Comparison of ENCODE assay signal across 8 mouse cellular contexts in genomic region chr12:112830570-112830969, GRCm38 (mm10). TPM values are rescaled to one million over a fixed set of nuclear protein-coding genes. Genes with fewer than 3 reads are reported as not detected.
DNase-seq lines count a peak whose midpoint lies in the region; ATAC-seq and TF ChIP-seq lines count a peak whose summit lies in the region.

No protein-coding gene starts in this region.

- ATAC-seq in heart, embryonic 15.5 days (replicated peaks; ENCODE audit: insufficient number of reproducible peaks, insufficient read depth, low FRiP score, low read depth): no peak
- ATAC-seq in hindbrain, embryonic 14.5 days (ENCODE audit: low FRiP score): no peak
- no peak for ATAC-seq in midbrain, embryonic 13.5 days

- peaks cover 19% of the 10 kb centered on the region for H3K36me3 ChIP-seq in heart, embryonic 15.5 days
- H3K36me3 ChIP-seq in hindbrain, embryonic 14.5 days (replicated peaks; ENCODE audit: control insufficient read depth, insufficient read depth): peaks cover 26% of the 10 kb centered on the region
- H3K36me3 ChIP-seq in midbrain, embryonic 13.5 days: peaks cover 36% of the 10 kb centered on the region

- no peak for TF ChIP-seq CTCF in bone marrow, adult 2 months (IDR thresholded peaks at IDR 0.05; ENCODE audit: control insufficient read depth, insufficient read depth, low read length)

- no peak for DNase-seq in heart, adult 9 months (ENCODE audit: low spot score in 2 of 2)
- DNase-seq in hindbrain, embryonic 14.5 days (ENCODE audit: low spot score): no peak
- no peak for DNase-seq in spleen, postnatal 36 days (ENCODE audit: low spot score in 2 of 2)
- no peak for DNase-seq in layer of hippocampus, adult 9-11 months
- DNase-seq in cerebellum, adult 18-20 months: no peak

- H3K4me3 ChIP-seq in heart, embryonic 15.5 days: peak overlapping the region; percentile 86
- peak overlapping the region; percentile 36 for H3K4me3 ChIP-seq in bone marrow, adult 2 months (replicated peaks; ENCODE audit: control insufficient read depth, low read depth, low read length)
- H3K4me3 ChIP-seq in hindbrain, embryonic 14.5 days (replicated peaks; ENCODE audit: low read length): peak overlapping the region; percentile 64
- H3K4me3 ChIP-seq in midbrain, embryonic 13.5 days (replicated peaks): peak overlapping the region; percentile 94

- peaks cover 37% of the 10 kb centered on the region for H3K4me1 ChIP-seq in heart, embryonic 15.5 days (replicated peaks)
- peaks cover 6% of the 10 kb centered on the region for H3K4me1 ChIP-seq in bone marrow, adult 2 months (ENCODE audit: control insufficient read depth, insufficient read depth, low read length)
- peaks cover 37% of the 10 kb centered on the region for H3K4me1 ChIP-seq in hindbrain, embryonic 14.5 days (replicated peaks; ENCODE audit: control insufficient read depth, insufficient read depth, low read length)
- peaks cover 46% of the 10 kb centered on the region for H3K4me1 ChIP-seq in midbrain, embryonic 13.5 days (replicated peaks)

- H3K9me3 ChIP-seq in heart, embryonic 15.5 days (replicated peaks): no peaks in the 10 kb centered on the region
- no peaks in the 10 kb centered on the region for H3K9me3 ChIP-seq in hindbrain, embryonic 14.5 days (ENCODE audit: control insufficient read depth, low read length)
- H3K9me3 ChIP-seq in midbrain, embryonic 13.5 days: no peaks in the 10 kb centered on the region

- 77% methylated on average over 3 of the region's 3 CpGs for WGBS in heart, embryonic 15.5 days
- 59% methylated on average over 3 of the region's 3 CpGs for WGBS in bone marrow, adult 2 months
- 87% methylated on average over 3 of the region's 3 CpGs for WGBS in hindbrain, embryonic 14.5 days
- WGBS in midbrain, embryonic 13.5 days: 89% methylated on average over 3 of the region's 3 CpGs

- no peak overlapping the region for H3K27ac ChIP-seq in heart, embryonic 15.5 days
- H3K27ac ChIP-seq in bone marrow, adult 2 months (ENCODE audit: control insufficient read depth, insufficient read depth, low read depth, low read length, poor library complexity): no peak overlapping the region
- 0 out of 2 replicates have a peak overlapping the region, but pooled peaks have one; percentile 73 for H3K27ac ChIP-seq in hindbrain, embryonic 14.5 days
- H3K27ac ChIP-seq in midbrain, embryonic 13.5 days: no peak overlapping the region

- H3K9ac ChIP-seq in heart, embryonic 15.5 days: peak overlapping the region; percentile 73
- peak overlapping the region; percentile 73 for H3K9ac ChIP-seq in hindbrain, embryonic 14.5 days
- H3K9ac ChIP-seq in midbrain, embryonic 13.5 days (replicated peaks): peak overlapping the region; percentile 85

- H3K27me3 ChIP-seq in heart, embryonic 15.5 days: no peaks in the 10 kb centered on the region
- no peaks in the 10 kb centered on the region for H3K27me3 ChIP-seq in hindbrain, embryonic 14.5 days (ENCODE audit: control insufficient read depth, insufficient read depth, low read length)
- no peaks in the 10 kb centered on the region for H3K27me3 ChIP-seq in midbrain, embryonic 13.5 days

- no peak for TF ChIP-seq POLR2A in bone marrow, adult 2 months (IDR thresholded peaks at IDR 0.05; ENCODE audit: borderline replicate concordance, control insufficient read depth, low read depth, low read length)

- H3K4me2 ChIP-seq in heart, embryonic 15.5 days: peak overlapping the region; percentile 79
- peak overlapping the region; percentile 69 for H3K4me2 ChIP-seq in hindbrain, embryonic 14.5 days (replicated peaks)
- peak overlapping the region; percentile 57 for H3K4me2 ChIP-seq in midbrain, embryonic 13.5 days (replicated peaks)

RNA-seq across cellular contexts. Expression of gene Cdca4, which starts 1.3 kb away (rescaled TPM):
- polyA plus RNA-seq in heart, embryonic 15.5 days (2015; fragmentation: Nextera tagmentation; extraction: Ambion mirVana): 34.6 and 53.3 TPM in 2 replicates
- polyA plus RNA-seq in bone marrow, adult 2 months (2011; ENCODE audit: insufficient read depth, insufficient read length, low replicate concordance, missing spikeins): 23.4 and 40.6 TPM in 2 replicates
- 39.1 and 43.4 TPM in 2 replicates for polyA plus RNA-seq in hindbrain, embryonic 14.5 days (2014; fragmentation: Nextera tagmentation; extraction: Ambion mirVana)
- 82.7 and 85.0 TPM in 2 replicates for polyA plus RNA-seq in midbrain, embryonic 13.5 days (2015; fragmentation: Nextera tagmentation; extraction: Ambion mirVana)

RNA-seq across cellular contexts. Expression of gene Clba1, which starts 21.8 kb away (rescaled TPM):
- 5.7 and 7.3 TPM in 2 replicates for polyA plus RNA-seq in heart, embryonic 15.5 days (2015; fragmentation: Nextera tagmentation; extraction: Ambion mirVana)
- polyA plus RNA-seq in bone marrow, adult 2 months (2011; ENCODE audit: insufficient read depth, insufficient read length, low replicate concordance, missing spikeins): 1.9 TPM in 1 of 2 replicates, not detected in the other
- 20.2 and 21.0 TPM in 2 replicates for polyA plus RNA-seq in hindbrain, embryonic 14.5 days (2014; fragmentation: Nextera tagmentation; extraction: Ambion mirVana)
- polyA plus RNA-seq in midbrain, embryonic 13.5 days (2015; fragmentation: Nextera tagmentation; extraction: Ambion mirVana): 19.4 and 22.7 TPM in 2 replicates

RNA-seq across cellular contexts. Expression of gene Ahnak2, which starts 28.1 kb away (rescaled TPM):
- polyA plus RNA-seq in heart, embryonic 15.5 days (2015; fragmentation: Nextera tagmentation; extraction: Ambion mirVana): 2.1 and 2.4 TPM in 2 replicates
- 1.4 TPM in 1 of 2 replicates, not detected in the other for polyA plus RNA-seq in bone marrow, adult 2 months (2011; ENCODE audit: insufficient read depth, insufficient read length, low replicate concordance, missing spikeins)
- polyA plus RNA-seq in hindbrain, embryonic 14.5 days (2014; fragmentation: Nextera tagmentation; extraction: Ambion mirVana): 1.9 and 2.5 TPM in 2 replicates
- polyA plus RNA-seq in midbrain, embryonic 13.5 days (2015; fragmentation: Nextera tagmentation; extraction: Ambion mirVana): 0.31 and 0.37 TPM in 2 replicates

RNA-seq across cellular contexts. Expression of gene Gpr132, which starts 37.5 kb away (rescaled TPM):
- polyA plus RNA-seq in heart, embryonic 15.5 days (2015; fragmentation: Nextera tagmentation; extraction: Ambion mirVana): 0.19 and 2.2 TPM in 2 replicates
- 6.1 and 15.8 TPM in 2 replicates for polyA plus RNA-seq in bone marrow, adult 2 months (2011; ENCODE audit: insufficient read depth, insufficient read length, low replicate concordance, missing spikeins)
- polyA plus RNA-seq in hindbrain, embryonic 14.5 days (2014; fragmentation: Nextera tagmentation; extraction: Ambion mirVana): not detected in 2 replicates
- not detected in 2 replicates for polyA plus RNA-seq in midbrain, embryonic 13.5 days (2015; fragmentation: Nextera tagmentation; extraction: Ambion mirVana)

Comparison
In these comparisons a context has a peak if more than half of its experiments do, and no peak if none do; other contexts are left out.
1. H3K4me3 ChIP-seq: peak in every context shown above with its lines; median percentile 94 in midbrain, embryonic 13.5 days; 86 in heart, embryonic 15.5 days; 64 in hindbrain, embryonic 14.5 days; 36 in bone marrow, adult 2 months.